Comparison of ENCODE assay signal across 8 mouse cellular contexts in genomic region chr2:68466124-68467070, GRCm38 (mm10). TPM values are rescaled to one million over a fixed set of nuclear protein-coding genes. Genes with fewer than 3 reads are reported as not detected.
DNase-seq lines count a peak whose midpoint lies in the region; ATAC-seq lines count a peak whose summit lies in the region.
"Had no signal": no experiment of that assay in that cellular context is flagged by ENCODE, and none has a peak within 500 bp of the region (broad histone marks: within the 10 kb centered on the region; RNA-seq: fewer than 3 reads in every experiment).

No protein-coding gene starts in this region.

- H3K27me3 ChIP-seq in stomach, embryonic 15.5 days (replicated peaks), result no peaks in the 10 kb centered on the region

- peaks cover 6% of the 10 kb centered on the region; the same call in 1 of the 2 replicates for H3K4me1 ChIP-seq in stomach, embryonic 15.5 days

- DNase-seq in CD4-positive helper T cell, adult 2 months (ENCODE audit: low read depth, low spot score), result peak; percentile 88
- peak; percentile 54 to 59 for DNase-seq in CD8-positive naive resting alpha-beta T cell, adult 2 months (ENCODE audit: low read depth in 2 of 2, low spot score in 2 of 2)
- DNase-seq in gastrocnemius, postnatal 14 days, result peak; percentile 33
- peak; percentile 27 for DNase-seq in kidney, postnatal 14 days
- no peak for DNase-seq in urinary bladder, postnatal 25 days (ENCODE audit: low spot score)
- DNase-seq in frontal cortex, postnatal 10 days (ENCODE audit: low spot score in 2 of 2), result no peak

- H3K4me3 ChIP-seq in stomach, embryonic 15.5 days (replicated peaks), result no peak overlapping the region
- H3K4me3 ChIP-seq: limb, embryonic 12.5 days had no signal

- intact Hi-C loops in gastrocnemius, postnatal 14 days (cut with DNase I; ENCODE audit: low total_unique reads), result loop anchor here (10.0 kb wide), 1 partner anchor 102 kb away; no protein-coding TSS in a partner anchor

- no peak overlapping the region for H3K27ac ChIP-seq in stomach, embryonic 15.5 days
- H3K27ac ChIP-seq: limb, embryonic 12.5 days had no signal

- no peaks in the 10 kb centered on the region for H3K9me3 ChIP-seq in stomach, embryonic 15.5 days
- H3K9me3 ChIP-seq: limb, embryonic 12.5 days had no signal

- 0 out of 2 replicates have a peak, but pooled peaks cover 3% of the 10 kb centered on the region for H3K36me3 ChIP-seq in stomach, embryonic 15.5 days
- H3K36me3 ChIP-seq: limb, embryonic 12.5 days had no signal

- no peak overlapping the region for H3K4me2 ChIP-seq in stomach, embryonic 15.5 days
- H3K4me2 ChIP-seq: limb, embryonic 12.5 days had no signal

- no peak overlapping the region for H3K9ac ChIP-seq in stomach, embryonic 15.5 days
- H3K9ac ChIP-seq: limb, embryonic 12.5 days had no signal

- 60% methylated on average over 16 of the region's 19 CpGs for WGBS in stomach, embryonic 15.5 days

- peak; percentile 41; the same call in 1 of the 2 replicates for ATAC-seq in stomach, embryonic 15.5 days (ENCODE audit: insufficient read depth, low FRiP score, low read depth)

RNA-seq across cellular contexts. Expression of gene Stk39, which starts 5.7 kb away (rescaled TPM):
- 1 to 10 TPM; 7.8 to 8.1 TPM for total RNA-seq in gastrocnemius, postnatal 14 days (2021)
- polyA plus RNA-seq in stomach, embryonic 15.5 days (2015; fragmentation: Nextera tagmentation; extraction: Ambion mirVana), result 20.3 and 21.7 TPM in 2 replicates

Comparison
In these comparisons a context has a peak if more than half of its experiments do, and no peak if none do; other contexts are left out.
1. DNase-seq: peak in CD4-positive helper T cell, adult 2 months (single experiment), CD8-positive naive resting alpha-beta T cell, adult 2 months (2 of 2), gastrocnemius, postnatal 14 days (single experiment) and kidney, postnatal 14 days (single experiment); none in urinary bladder, postnatal 25 days (single experiment) and frontal cortex, postnatal 10 days (0 of 2).